Mouse (Mus musculus): ENCODE data around the gene Map3k6. TPM values are rescaled to one million over a fixed set of nuclear protein-coding genes. Genes with fewer than 3 reads are reported as not detected.

Gene Map3k6
- polyA plus RNA-seq, 1 experiment from 2014 or later, result 2.7 TPM

GRCm38 (mm10) chr4:133268931-133269330, 28.3 kb downstream of the Map3k6 start:
- Histone ChIP-seq H3K9ac (no peak overlapping the region), H3K27ac (no peak overlapping the region), H3K4me2 (replicated peaks) (no peak overlapping the region), H3K36me3 (peaks cover 68% of the 10 kb centered on the region), H3K4me3 (no peak overlapping the region), H3K9me3 (peaks cover 5% of the 10 kb centered on the region; the same call in 1 of the 2 replicates), H3K4me1 (no peaks in the 10 kb centered on the region), H3K27me3 (no peaks in the 10 kb centered on the region)
- no peak for ATAC-seq (ENCODE audit: insufficient number of reproducible peaks, insufficient read depth, low FRiP score, low TSS enrichment)
- WGBS, result 91% methylated on average over 3 of the region's 3 CpGs

- no peak overlapping the region for H3K27ac ChIP-seq
- no peak overlapping the region for H3K4me3 ChIP-seq
- H3K27me3 ChIP-seq, result no peaks in the 10 kb centered on the region
- no peak for ATAC-seq (ENCODE audit: insufficient number of reproducible peaks, insufficient read depth, low FRiP score, low TSS enrichment)
- WGBS, result 90% methylated on average over 3 of the region's 3 CpGs
- no peak overlapping the region for H3K9ac ChIP-seq
- H3K9me3 ChIP-seq, result peaks cover 1% of the 10 kb centered on the region; the same call in 1 of the 2 replicates
- peaks cover 63% of the 10 kb centered on the region for H3K36me3 ChIP-seq
- no peak overlapping the region for H3K4me2 ChIP-seq (replicated peaks)
- H3K4me1 ChIP-seq, result no peaks in the 10 kb centered on the region
Observed at GRCm38 (mm10) chr4:133269596-133269995, 29.0 kb downstream of the Map3k6 start.

- 88% methylated on average over 9 of the region's 9 CpGs for WGBS
- H3K36me3 ChIP-seq, result peaks cover 49% of the 10 kb centered on the region
- H3K4me3 ChIP-seq, result no peak overlapping the region
- no peak overlapping the region for H3K4me2 ChIP-seq (replicated peaks)
- ATAC-seq (ENCODE audit: insufficient number of reproducible peaks, insufficient read depth, low FRiP score, low TSS enrichment), result no peak
- no peak overlapping the region for H3K9ac ChIP-seq
- H3K27ac ChIP-seq, result no peak overlapping the region
- H3K27me3 ChIP-seq, result no peaks in the 10 kb centered on the region
- no peaks in the 10 kb centered on the region for H3K9me3 ChIP-seq
- H3K4me1 ChIP-seq, result peaks cover 4% of the 10 kb centered on the region; the same call in 1 of the 2 replicates
Observed at GRCm38 (mm10) chr4:133270929-133271328, 30.3 kb downstream of the Map3k6 start.

GRCm38 (mm10) chr4:133277104-133278026, 36.7 kb downstream of the Map3k6 start, which contains the start of gene Tmem222:
Gene Tmem222 (minus strand): TSS chr4:133277792.
- peaks cover 4% of the 10 kb centered on the region; the same call in 1 of the 2 replicates for H3K36me3 ChIP-seq
- WGBS, result under 1% methylated on average over 73 of the region's 73 CpGs
- H3K4me3 ChIP-seq, result peak within 1 kb of the TSS; percentile 82
- peaks cover 27% of the 10 kb centered on the region for H3K4me1 ChIP-seq
- H3K27me3 ChIP-seq, result no peaks in the 10 kb centered on the region
- ATAC-seq (ENCODE audit: insufficient number of reproducible peaks, insufficient read depth, low FRiP score, low TSS enrichment), result peak; percentile 82
- H3K9ac ChIP-seq, result peak within 1 kb of the TSS; percentile 86
- no peaks in the 10 kb centered on the region for H3K9me3 ChIP-seq
- H3K27ac ChIP-seq, result peak within 1 kb of the TSS; percentile 94
- peak within 1 kb of the TSS; percentile 72 for H3K4me2 ChIP-seq (replicated peaks)

GRCm38 (mm10) chr4:133278067-133278466, 37.4 kb downstream of the Map3k6 start:
- peaks cover 34% of the 10 kb centered on the region for H3K4me1 ChIP-seq
- H3K9ac ChIP-seq, result peak overlapping the region; percentile 86
- H3K4me2 ChIP-seq (replicated peaks), result peak overlapping the region; percentile 72
- H3K36me3 ChIP-seq, result peaks cover 4% of the 10 kb centered on the region; the same call in 1 of the 2 replicates
- H3K4me3 ChIP-seq, result peak overlapping the region; percentile 82
- WGBS, result 25% methylated on average over 6 of the region's 6 CpGs
- ATAC-seq (ENCODE audit: insufficient number of reproducible peaks, insufficient read depth, low FRiP score, low TSS enrichment), result no peak
- no peaks in the 10 kb centered on the region for H3K9me3 ChIP-seq
- H3K27me3 ChIP-seq, result no peaks in the 10 kb centered on the region
- H3K27ac ChIP-seq, result peak overlapping the region; percentile 94

GRCm38 (mm10) chr4:133278482-133278881, 37.9 kb downstream of the Map3k6 start:
- Histone ChIP-seq H3K4me3 (peak overlapping the region; percentile 82), H3K27me3 (no peaks in the 10 kb centered on the region), H3K27ac (peak overlapping the region; percentile 94), H3K4me2 (replicated peaks) (peak overlapping the region; percentile 72), H3K4me1 (peaks cover 38% of the 10 kb centered on the region), H3K9ac (peak overlapping the region; percentile 86), H3K36me3 (peaks cover 4% of the 10 kb centered on the region; the same call in 1 of the 2 replicates), H3K9me3 (no peaks in the 10 kb centered on the region)
- no peak for ATAC-seq (ENCODE audit: insufficient number of reproducible peaks, insufficient read depth, low FRiP score, low TSS enrichment)
- 84% methylated on average over 3 of the region's 3 CpGs for WGBS

- H3K4me3 ChIP-seq, result no peak overlapping the region
- H3K9me3 ChIP-seq, result no peaks in the 10 kb centered on the region
- 26% methylated on average over 7 of the region's 7 CpGs for WGBS
- peak overlapping the region; percentile 31 for H3K4me2 ChIP-seq (replicated peaks)
- peak overlapping the region; percentile 96 for H3K27ac ChIP-seq
- no peaks in the 10 kb centered on the region for H3K27me3 ChIP-seq
- no peaks in the 10 kb centered on the region for H3K36me3 ChIP-seq
- no peak overlapping the region; the same call in 1 of the 2 replicates for H3K9ac ChIP-seq
- peaks cover 29% of the 10 kb centered on the region for H3K4me1 ChIP-seq
- ATAC-seq (ENCODE audit: insufficient number of reproducible peaks, insufficient read depth, low FRiP score, low TSS enrichment), result no peak
Observed at GRCm38 (mm10) chr4:133281513-133281912, 40.9 kb downstream of the Map3k6 start.

- Histone ChIP-seq H3K4me1 (peaks cover 27% of the 10 kb centered on the region), H3K4me2 (replicated peaks) (peak overlapping the region; percentile 31), H3K27me3 (no peaks in the 10 kb centered on the region), H3K4me3 (no peak overlapping the region), H3K9ac (peak overlapping the region; percentile 24; the same call in 1 of the 2 replicates), H3K27ac (peak overlapping the region; percentile 96), H3K9me3 (no peaks in the 10 kb centered on the region), H3K36me3 (no peaks in the 10 kb centered on the region)
- WGBS, result 2% methylated on average over 5 of the region's 5 CpGs
- peak; percentile 70 for ATAC-seq (ENCODE audit: insufficient number of reproducible peaks, insufficient read depth, low FRiP score, low TSS enrichment)
Observed at GRCm38 (mm10) chr4:133281951-133282481, 41.4 kb downstream of the Map3k6 start.

- WGBS, result 15% methylated on average over 4 of the region's 4 CpGs
- Histone ChIP-seq H3K9me3 (no peaks in the 10 kb centered on the region), H3K4me2 (replicated peaks) (peak overlapping the region; percentile 31; the same call in 1 of the 2 replicates), H3K9ac (peak overlapping the region; percentile 24; the same call in 1 of the 2 replicates), H3K27me3 (no peaks in the 10 kb centered on the region), H3K27ac (peak overlapping the region; percentile 96), H3K36me3 (no peaks in the 10 kb centered on the region), H3K4me3 (no peak overlapping the region), H3K4me1 (peaks cover 27% of the 10 kb centered on the region)
- 0 out of 2 replicates have a peak, but pooled peaks have one; percentile 14 for ATAC-seq (ENCODE audit: insufficient number of reproducible peaks, insufficient read depth, low FRiP score, low TSS enrichment)
Observed at GRCm38 (mm10) chr4:133282656-133283055, 42.0 kb downstream of the Map3k6 start.

GRCm38 (mm10) chr4:133285299-133285698, 44.7 kb downstream of the Map3k6 start:
- Histone ChIP-seq H3K27me3 (no peaks in the 10 kb centered on the region), H3K27ac (peak overlapping the region; percentile 23; the same call in 1 of the 2 replicates), H3K4me1 (peaks cover 27% of the 10 kb centered on the region), H3K4me2 (replicated peaks) (no peak overlapping the region), H3K4me3 (no peak overlapping the region), H3K9ac (no peak overlapping the region), H3K9me3 (no peaks in the 10 kb centered on the region), H3K36me3 (no peaks in the 10 kb centered on the region)
- no peak for ATAC-seq (ENCODE audit: insufficient number of reproducible peaks, insufficient read depth, low FRiP score, low TSS enrichment)
- 72% methylated on average over 3 of the region's 3 CpGs for WGBS

- ATAC-seq (ENCODE audit: insufficient number of reproducible peaks, insufficient read depth, low FRiP score, low TSS enrichment), result no peak
- H3K27me3 ChIP-seq, result no peaks in the 10 kb centered on the region
- peaks cover 24% of the 10 kb centered on the region for H3K4me1 ChIP-seq
- WGBS, result 81% methylated on average over 5 of the region's 5 CpGs
- H3K9ac ChIP-seq, result no peak overlapping the region
- no peak overlapping the region for H3K4me2 ChIP-seq (replicated peaks)
- no peaks in the 10 kb centered on the region for H3K36me3 ChIP-seq
- H3K27ac ChIP-seq, result no peak overlapping the region
- H3K9me3 ChIP-seq, result no peaks in the 10 kb centered on the region
- no peak overlapping the region for H3K4me3 ChIP-seq
Observed at GRCm38 (mm10) chr4:133285950-133286349, 45.3 kb downstream of the Map3k6 start.

Data from embryonic facial prominence, embryonic 12.5 days (tissue).